Mouse (Mus musculus): ENCODE measurements at regions not wholly inside any gene's neighbourhood (a gene's known extent, or its start where the extent isn't known, plus 50 kb on each side); places are given as distances from the start of the nearest gene placed in this dataset.

GRCm38 (mm10) chr17:83978858-83979470 lies 131.2 kb upstream of the Haao start:
- TF ChIP-seq CTCF (IDR thresholded peaks at IDR 0.05; ENCODE audit: low read depth, low read length) (no peak), POLR2A (IDR thresholded peaks at IDR 0.05; ENCODE audit: borderline replicate concordance, low read depth, low read length) (no peak)
